Mouse (Mus musculus) ES-Bruce4 (cell line): Measurements from ENCODE around the gene Zdhhc7.

Experiments
- CTCF ChIP-seq: IDR thresholded peaks from one replicate; pipeline ENCODE4 v1.8.1; 2011; ENCODE audit warnings: low read depth, low read length
- POLR2A ChIP-seq: IDR thresholded peaks from one replicate; pipeline ENCODE4 v1.8.1; 2011; ENCODE audit warnings: low read length; ENCODE audit not compliant: insufficient read depth

- no peak for TF ChIP-seq CTCF
- TF ChIP-seq POLR2A: no peak
Observed at GRCm38 (mm10) chr8:120126357-120127161, 25.3 kb upstream of the Zdhhc7 start.
